9 mouse cellular contexts compared by ENCODE assay signal in the genomic region with DNA sequence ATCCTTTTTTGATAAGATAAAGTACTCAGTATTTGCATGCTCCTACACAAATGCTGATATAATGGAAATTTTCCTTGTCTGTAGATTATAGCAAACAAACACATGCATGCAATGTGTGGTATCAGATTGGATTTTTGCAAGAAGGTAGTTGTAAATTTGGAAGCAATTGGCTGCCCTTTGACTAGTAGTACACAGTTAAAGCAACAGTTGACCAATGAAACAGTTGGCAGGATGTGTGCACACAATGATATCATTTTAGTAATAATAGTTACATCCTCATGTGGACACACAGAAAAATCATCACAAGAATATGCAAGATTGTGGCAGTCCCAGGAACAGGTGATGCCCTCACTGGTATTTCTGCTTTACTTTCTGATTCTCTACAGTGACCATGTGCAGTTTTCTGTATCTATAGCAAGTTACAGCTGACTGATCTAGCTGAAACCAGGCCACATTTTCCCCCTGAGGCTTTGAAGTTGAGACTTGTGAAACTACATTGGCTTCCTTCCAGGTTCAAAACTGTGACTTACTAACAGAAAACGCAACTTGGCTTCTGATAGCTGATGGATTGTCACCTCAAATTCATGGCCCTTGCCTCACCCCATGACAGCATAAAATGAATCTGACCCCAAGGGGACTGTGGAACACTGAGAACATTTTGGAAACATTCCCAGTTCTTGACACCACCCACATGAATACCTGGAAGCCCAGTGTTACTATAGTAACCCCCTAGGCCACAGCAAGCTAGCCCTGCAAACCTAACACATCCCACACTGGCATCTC.
A peak's percentile ranks its signal among the peaks of the same experiment; 100 is the strongest.
DNase-seq lines count a peak whose midpoint lies in the region; ATAC-seq lines count a peak whose summit lies in the region.
"Had no signal": no experiment of that assay in that cellular context is flagged by ENCODE, and none has a peak within 500 bp of the region (broad histone marks: within the 10 kb centered on the region; RNA-seq: fewer than 3 reads in every experiment).

No protein-coding gene starts in this region.

- H3K4me1 ChIP-seq in kidney, embryonic 16.5 days (ENCODE audit: insufficient read depth, low read length) = peaks cover 11% of the 10 kb centered on the region
- H3K4me1 ChIP-seq: forebrain, embryonic 12.5 days had no signal

- H3K36me3 ChIP-seq in kidney, embryonic 16.5 days (ENCODE audit: insufficient read depth, low read length) = no peaks in the 10 kb centered on the region
- H3K36me3 ChIP-seq: forebrain, embryonic 12.5 days had no signal

- H3K4me3 ChIP-seq in kidney, embryonic 16.5 days (ENCODE audit: low read length) = no peak overlapping the region
- H3K4me3 ChIP-seq: forebrain, embryonic 12.5 days had no signal

- peak; percentile 19 for DNase-seq in gastrocnemius, adult 18-20 months (ENCODE audit: low spot score)
- DNase-seq in gastrocnemius, postnatal 25 days = no peak
- peak; percentile 6 for DNase-seq in retina, postnatal 1 day
- DNase-seq in retina, embryonic 14.5 days (ENCODE audit: low spot score) = no peak
- no peak for DNase-seq in urinary bladder, postnatal 14 days (ENCODE audit: low spot score)
- DNase-seq in thymus, postnatal 0 days (ENCODE audit: low spot score) = no peak

- H3K9me3 ChIP-seq in kidney, embryonic 16.5 days (ENCODE audit: low read length) = no peaks in the 10 kb centered on the region
- H3K9me3 ChIP-seq: forebrain, embryonic 12.5 days had no signal

- H3K4me2 ChIP-seq in kidney, embryonic 16.5 days (replicated peaks; ENCODE audit: low read depth, low read length) = no peak overlapping the region
- H3K4me2 ChIP-seq: forebrain, embryonic 12.5 days had no signal

- 21% methylated on average over 1 of the region's 1 CpGs for WGBS in kidney, embryonic 16.5 days

- peak overlapping the region; percentile 4; the same call in 1 of the 2 replicates for H3K27ac ChIP-seq in kidney, embryonic 16.5 days (ENCODE audit: low read length)
- H3K27ac ChIP-seq: forebrain, embryonic 12.5 days had no signal

- no peaks in the 10 kb centered on the region for H3K27me3 ChIP-seq in kidney, embryonic 16.5 days (ENCODE audit: insufficient read depth, low read length)
- H3K27me3 ChIP-seq: forebrain, embryonic 12.5 days had no signal

- H3K9ac ChIP-seq in kidney, embryonic 16.5 days (replicated peaks; ENCODE audit: low read length) = no peak overlapping the region
- H3K9ac ChIP-seq: forebrain, embryonic 12.5 days had no signal

- ATAC-seq in kidney, embryonic 16.5 days (ENCODE audit: low FRiP score, low TSS enrichment) = peak; percentile 86
- no peak for ATAC-seq in inflammation-experienced regulatory T-cells, adult 6 months

Comparison
In these comparisons a context has a peak if more than half of its experiments do, and no peak if none do; other contexts are left out.
1. DNase-seq: peak in gastrocnemius, adult 18-20 months (single experiment) and retina, postnatal 1 day (single experiment); none in gastrocnemius, postnatal 25 days (single experiment), retina, embryonic 14.5 days (single experiment), urinary bladder, postnatal 14 days (single experiment) and thymus, postnatal 0 days (single experiment).